Mouse (Mus musculus) ES-Bruce4 (cell line): ENCODE data around the gene 2610028H24Rik.

Experiments
- CTCF ChIP-seq: IDR thresholded peaks from one replicate; pipeline ENCODE4 v1.8.1; 2011; ENCODE audit warnings: low read depth, low read length
- EP300 ChIP-seq: IDR thresholded peaks from 2 replicates; pipeline ENCODE4 v1.6.1; 2011; ENCODE audit warnings: low read depth, low read length; ENCODE audit not compliant: insufficient read depth
- POLR2A ChIP-seq: IDR thresholded peaks from one replicate; pipeline ENCODE4 v1.8.1; 2011; ENCODE audit warnings: low read length; ENCODE audit not compliant: insufficient read depth

- no peak for TF ChIP-seq CTCF
- TF ChIP-seq POLR2A: no peak
- no peak for TF ChIP-seq EP300
These were observed 37.4 kb downstream of the 2610028H24Rik start for GRCm38 (mm10) chr10:76486302-76486701.
